Mouse (Mus musculus) lung, postnatal 0 days (tissue): ENCODE data around the gene Pum1.

ENCODE experiments used
- CTCF ChIP-seq: IDR thresholded peaks from 2 replicates; pipeline ENCODE4 v1.5.1; 2016; ENCODE audit warnings: antibody characterized with exemption, mild to moderate bottlenecking
- EP300 ChIP-seq: IDR thresholded peaks from 2 replicates; pipeline ENCODE4 v1.6.1; 2016; ENCODE audit warnings: antibody characterized with exemption, mild to moderate bottlenecking, control low read depth

- no peak for TF ChIP-seq CTCF
- no peak for TF ChIP-seq EP300
These were observed 111.7 kb downstream of the Pum1 start for GRCm38 (mm10) chr4:130774822-130775221.
